Mouse (Mus musculus): ENCODE data around the gene Lrrc1. TPM values are rescaled to one million over a fixed set of nuclear protein-coding genes. Genes with fewer than 3 reads are reported as not detected.
A peak's percentile ranks its signal among the peaks of the same experiment; 100 is the strongest.

Gene Lrrc1
- polyA plus RNA-seq, 1 experiment from 2014 or later = 17.0 TPM

DNA sequence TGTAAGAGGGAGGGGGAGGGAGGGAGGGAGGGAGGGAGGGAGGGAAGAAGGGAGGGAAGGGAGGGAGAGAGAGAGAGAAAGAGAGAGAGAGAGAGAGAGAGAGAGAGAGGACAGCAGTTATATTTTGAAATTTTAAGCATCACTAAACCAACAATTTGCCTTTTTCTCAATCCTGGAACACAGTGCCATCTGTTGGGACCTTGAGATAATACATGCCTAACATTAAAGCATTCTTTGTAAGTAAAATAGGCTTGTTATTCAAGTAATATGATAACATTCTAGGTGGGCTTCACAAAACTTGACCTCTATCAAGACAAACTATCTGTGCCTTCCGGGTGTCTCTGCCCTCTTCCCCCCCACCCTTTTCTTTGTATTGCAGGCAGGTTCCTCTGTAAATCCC lies 157.9 kb downstream of the Lrrc1 start:
- no peak overlapping the region for H3K9ac ChIP-seq
- H3K4me1 ChIP-seq = peaks cover 12% of the 10 kb centered on the region; the same call in 1 of the 2 replicates
- no peak overlapping the region for H3K4me3 ChIP-seq
- no peaks in the 10 kb centered on the region for H3K36me3 ChIP-seq
- H3K27me3 ChIP-seq = no peaks in the 10 kb centered on the region
- no peaks in the 10 kb centered on the region for H3K9me3 ChIP-seq
- H3K4me2 ChIP-seq = no peak overlapping the region
- WGBS = 29% methylated on average over 1 of the region's 1 CpGs
- no peak overlapping the region for H3K27ac ChIP-seq
- no peak for ATAC-seq (ENCODE audit: insufficient number of reproducible peaks, low FRiP score, low TSS enrichment, low read depth)

DNA sequence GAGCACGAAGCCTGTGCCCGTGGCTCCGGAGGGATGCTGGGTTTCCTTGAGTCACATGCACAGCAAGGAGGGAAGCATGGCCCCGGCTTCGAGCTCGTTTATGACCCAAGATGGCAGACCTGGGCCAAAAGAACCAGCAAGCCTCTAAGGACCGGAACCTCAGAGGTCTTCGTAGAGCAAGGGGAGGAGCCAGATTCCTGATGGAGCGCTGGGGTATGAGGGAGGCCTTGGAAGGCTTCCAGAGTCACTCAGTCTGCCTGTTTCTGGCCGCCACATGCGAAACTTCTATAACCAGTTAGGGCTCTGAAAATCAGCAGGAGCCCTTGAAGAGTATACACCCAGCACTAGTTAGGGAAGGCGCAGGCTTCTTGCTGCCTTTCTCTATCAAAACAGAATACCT lies 159.1 kb downstream of the Lrrc1 start:
- Histone ChIP-seq H3K4me3 (0 out of 2 replicates have a peak overlapping the region, but pooled peaks have one; percentile 5), H3K4me1 (peaks cover 12% of the 10 kb centered on the region; the same call in 1 of the 2 replicates), H3K36me3 (no peaks in the 10 kb centered on the region), H3K4me2 (peak overlapping the region; percentile 24), H3K27me3 (no peaks in the 10 kb centered on the region), H3K9ac (no peak overlapping the region), H3K27ac (no peak overlapping the region), H3K9me3 (no peaks in the 10 kb centered on the region)
- ATAC-seq (ENCODE audit: insufficient number of reproducible peaks, low FRiP score, low TSS enrichment, low read depth) = no peak
- 50% methylated on average over 12 of the region's 12 CpGs for WGBS

DNA sequence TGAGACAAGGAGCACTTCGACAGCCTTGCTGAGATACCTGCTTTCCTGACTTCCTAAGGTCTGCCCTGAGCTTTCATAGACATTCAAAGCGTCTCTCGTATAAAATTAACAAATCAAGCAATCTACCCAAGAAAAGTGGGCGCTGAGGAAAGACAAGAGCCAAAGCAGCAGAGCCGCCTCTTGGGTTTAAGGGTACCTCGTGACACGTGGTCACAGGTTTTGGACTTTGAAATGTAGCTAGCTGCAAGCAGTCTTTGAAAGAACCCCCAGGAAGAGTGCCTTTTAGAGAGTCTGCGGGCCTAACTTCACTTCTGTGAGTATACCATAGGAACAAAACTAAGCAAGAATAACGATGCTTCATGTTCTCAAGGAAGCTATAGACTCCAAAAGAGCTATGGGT lies 160.0 kb downstream of the Lrrc1 start:
- WGBS = 85% methylated on average over 9 of the region's 9 CpGs

DNA sequence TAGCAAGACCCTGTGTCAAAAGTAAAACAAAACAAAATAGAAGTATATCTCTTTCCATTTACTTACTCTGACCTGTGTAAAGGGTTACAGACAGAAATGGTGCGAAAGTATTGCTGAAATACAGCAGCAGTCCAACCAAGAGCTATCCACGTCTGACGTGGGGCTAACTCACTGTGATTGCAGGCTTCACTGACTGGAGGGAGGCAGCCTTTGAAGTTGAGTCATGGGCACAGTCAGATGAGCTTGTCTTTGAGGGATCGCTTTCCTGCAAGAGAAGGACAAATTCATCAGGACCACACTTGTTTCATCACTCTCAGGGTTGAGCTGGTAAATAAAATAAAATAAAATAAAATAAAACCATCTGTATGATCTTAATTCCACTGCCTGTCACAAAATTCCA lies 160.7 kb downstream of the Lrrc1 start:
- Histone ChIP-seq H3K9me3 (no peaks in the 10 kb centered on the region), H3K27ac (no peak overlapping the region), H3K9ac (no peak overlapping the region), H3K4me1 (peaks cover 12% of the 10 kb centered on the region; the same call in 1 of the 2 replicates), H3K4me2 (no peak overlapping the region), H3K27me3 (no peaks in the 10 kb centered on the region), H3K4me3 (no peak overlapping the region), H3K36me3 (no peaks in the 10 kb centered on the region)
- no peak for ATAC-seq (ENCODE audit: insufficient number of reproducible peaks, low FRiP score, low TSS enrichment, low read depth)
- whole genome bisulfite sequencing = 59% methylated on average over 4 of the region's 4 CpGs

More for the DNA sequence above, 160.0 kb downstream of the Lrrc1 start:
- no peak overlapping the region for H3K9ac ChIP-seq
- no peak overlapping the region for H3K4me2 ChIP-seq
- H3K27ac ChIP-seq = no peak overlapping the region
- H3K27me3 ChIP-seq = no peaks in the 10 kb centered on the region
- H3K36me3 ChIP-seq = no peaks in the 10 kb centered on the region
- H3K9me3 ChIP-seq = no peaks in the 10 kb centered on the region
- no peak overlapping the region for H3K4me3 ChIP-seq
- no peak for ATAC-seq (ENCODE audit: insufficient number of reproducible peaks, low FRiP score, low TSS enrichment, low read depth)
- peaks cover 12% of the 10 kb centered on the region; the same call in 1 of the 2 replicates for H3K4me1 ChIP-seq

DNA sequence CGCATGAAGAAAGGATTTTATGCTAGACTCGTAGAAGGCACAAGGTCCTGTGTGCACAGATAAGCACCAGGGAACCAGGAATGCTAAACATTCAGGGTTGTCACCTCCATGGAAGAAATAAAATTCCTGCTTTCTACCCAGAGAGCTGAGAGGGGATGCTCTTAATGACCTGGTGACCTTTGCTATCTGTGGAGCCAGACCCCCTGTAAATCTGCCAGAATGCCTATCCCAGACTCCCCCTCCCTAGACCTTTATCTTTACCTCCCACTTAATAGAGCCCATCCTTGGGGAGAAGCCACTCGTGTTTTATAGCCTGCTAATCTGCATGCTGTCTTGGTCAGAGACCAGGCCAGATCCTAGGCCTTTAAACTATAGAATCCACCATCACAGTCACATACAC lies 162.2 kb downstream of the Lrrc1 start:
- Histone ChIP-seq H3K4me3 (no peak overlapping the region), H3K27me3 (no peaks in the 10 kb centered on the region), H3K27ac (no peak overlapping the region), H3K36me3 (no peaks in the 10 kb centered on the region), H3K4me1 (peaks cover 13% of the 10 kb centered on the region; the same call in 1 of the 2 replicates), H3K4me2 (no peak overlapping the region), H3K9me3 (no peaks in the 10 kb centered on the region), H3K9ac (no peak overlapping the region)
- ATAC-seq (ENCODE audit: insufficient number of reproducible peaks, low FRiP score, low TSS enrichment, low read depth) = no peak
- WGBS = 38% methylated on average over 3 of the region's 3 CpGs

DNA sequence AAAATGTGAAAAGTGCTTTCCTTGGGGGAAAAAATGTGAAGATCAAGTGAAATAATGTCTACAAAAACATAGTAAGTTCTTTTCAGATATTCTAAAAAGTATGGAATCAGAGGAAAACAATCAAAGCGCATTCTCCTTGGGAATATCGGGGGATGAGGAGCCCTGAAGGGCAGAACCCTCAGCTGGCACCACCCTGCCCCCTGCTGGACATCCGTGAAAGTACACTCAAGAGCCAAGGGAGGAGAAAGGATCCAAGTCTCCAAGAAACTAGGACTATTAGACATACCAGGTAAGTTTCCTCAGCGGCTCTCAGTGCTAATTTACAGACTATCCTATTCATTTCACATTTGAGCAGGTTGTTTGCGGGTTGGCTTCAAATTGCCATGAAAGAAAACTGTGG lies 163.1 kb downstream of the Lrrc1 start:
- Histone ChIP-seq H3K27me3 (no peaks in the 10 kb centered on the region), H3K4me2 (no peak overlapping the region), H3K9me3 (no peaks in the 10 kb centered on the region), H3K36me3 (no peaks in the 10 kb centered on the region), H3K4me1 (peaks cover 15% of the 10 kb centered on the region; the same call in 1 of the 2 replicates), H3K27ac (no peak overlapping the region), H3K9ac (no peak overlapping the region), H3K4me3 (no peak overlapping the region)
- 9% methylated on average over 5 of the region's 5 CpGs for WGBS
- no peak for ATAC-seq (ENCODE audit: insufficient number of reproducible peaks, low FRiP score, low TSS enrichment, low read depth)

Small RNAs within 50 kb of the gene (microRNA-seq; reads per million reads assigned to microRNA genes)
- not detected for gene Gm25250

Other genes starting within 250 kb of the Lrrc1 start
- gene Mlip, start 191.9 kb downstream of the Lrrc1 start, polyA plus RNA-seq (2015; fragmentation: Nextera tagmentation; extraction: Ambion mirVana) = 1.3 and 7.1 TPM in 2 replicates
- 10.3 and 30.3 TPM in 2 replicates for gene Klhl31, start 91.6 kb upstream of the Lrrc1 start, polyA plus RNA-seq (2015; fragmentation: Nextera tagmentation; extraction: Ambion mirVana)
- 8.8 and 11.3 TPM in 2 replicates for gene Gclc, start 209.7 kb upstream of the Lrrc1 start, polyA plus RNA-seq (2015; fragmentation: Nextera tagmentation; extraction: Ambion mirVana)